Mouse (Mus musculus) hindbrain, embryonic 10.5 days (tissue): ENCODE results near the gene P2ry12. TPM values are rescaled to one million over a fixed set of nuclear protein-coding genes. Genes with fewer than 3 reads are reported as not detected.
A peak's percentile ranks its signal among the peaks of the same experiment; 100 is the strongest.

Experiments used
- DNase-seq: peaks from one replicate; pipeline ENCODE4 v3.0.0-alpha.2; 2017; ENCODE audit warnings: low spot score
- H3K27ac ChIP-seq: fragments of 300-500 bp; sonication (generic); 2 replicates; pipeline ENCODE4 v1.5.1; 2016; ENCODE audit warnings: mild to moderate bottlenecking, moderate library complexity
- H3K27me3 ChIP-seq: fragments of 300-500 bp; sonication (generic); 2 replicates; pipeline ENCODE4 v1.6.1; 2016; ENCODE audit warnings: mild to moderate bottlenecking; ENCODE audit not compliant: poor library complexity, insufficient read depth, severe bottlenecking
- H3K36me3 ChIP-seq: fragments of 300-500 bp; sonication (generic); 2 replicates; pipeline ENCODE4 v1.6.1; 2016; ENCODE audit warnings: mild to moderate bottlenecking, moderate library complexity
- H3K4me1 ChIP-seq: fragments of 300-500 bp; sonication (generic); replicated peaks from 2 replicates; pipeline ENCODE4 v1.6.1; 2016; ENCODE audit warnings: mild to moderate bottlenecking
- H3K4me3 ChIP-seq: fragments of 300-500 bp; sonication (generic); 2 replicates; pipeline ENCODE4 v1.5.1; 2016; ENCODE audit warnings: mild to moderate bottlenecking, moderate library complexity
- H3K9me3 ChIP-seq: fragments of 300-500 bp; sonication (generic); 2 replicates; pipeline ENCODE4 v1.6.1; 2016; ENCODE audit warnings: mild to moderate bottlenecking, moderate library complexity
- WGBS: fragments of 180-500 bp; shearing (Covaris S2); methylation state at CpG from one replicate; pipeline ENCODE4 v1.1.7; 2016; 5-methylcytosine and 5-hydroxymethylcytosine counted together
- polyA plus RNA-seq: library from polyadenylated mRNA; unstranded; fragments of >200 nt; fragmentation: Nextera tagmentation; extraction: Ambion mirVana; gene quantifications from 2 replicates; pipeline ENCODE4 v1.2.1, GENCODE M21; 2016

The P2ry12 gene
- polyA plus RNA-seq, 1 experiment from 2014 or later: 2.2 TPM

DNA sequence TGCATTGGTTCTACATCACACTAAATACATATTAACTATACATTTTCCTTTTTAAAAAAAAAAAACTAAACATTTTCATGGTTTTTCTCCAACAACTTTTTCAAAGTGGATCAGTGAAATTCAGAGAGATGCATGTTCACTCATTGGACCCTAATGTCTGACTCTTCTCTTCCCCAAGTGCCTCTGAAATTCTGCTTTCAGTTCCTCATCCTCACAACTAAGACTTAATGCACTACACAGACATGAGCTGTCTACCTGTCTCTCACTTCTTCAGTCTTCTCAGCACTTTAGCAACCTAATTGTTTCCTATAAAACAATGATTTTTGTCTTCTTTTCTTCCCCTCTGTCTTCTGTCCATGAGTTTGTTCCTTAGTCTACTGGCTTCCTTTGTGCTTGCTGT lies 37.3 kb downstream of the P2ry12 start:
- no peak overlapping the region for H3K27ac ChIP-seq
- H3K36me3 ChIP-seq: no peaks in the 10 kb centered on the region
- H3K4me1 ChIP-seq: peaks cover 14% of the 10 kb centered on the region

DNA sequence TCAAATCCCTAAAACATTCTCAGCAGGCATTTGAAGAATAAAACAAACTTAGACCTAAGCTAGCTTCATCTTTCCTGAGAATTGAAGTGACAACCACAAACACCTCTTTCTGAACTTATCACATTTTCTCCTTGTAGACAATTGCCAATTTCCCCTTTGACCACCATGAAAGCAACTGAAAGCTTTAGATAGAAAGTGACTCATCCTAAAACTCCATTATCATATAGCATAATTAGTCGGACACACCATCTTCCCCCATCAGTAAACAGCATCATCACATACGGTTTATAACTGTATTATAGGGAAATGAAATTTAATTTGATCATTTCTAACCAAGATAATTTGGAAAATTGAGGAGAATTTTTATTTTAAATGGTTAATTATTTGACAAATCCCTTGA lies 40.4 kb downstream of the P2ry12 start:
- no peak for DNase-seq
- Histone ChIP-seq H3K27me3 (no peaks in the 10 kb centered on the region), H3K4me3 (no peak overlapping the region), H3K9me3 (no peaks in the 10 kb centered on the region), H3K36me3 (no peaks in the 10 kb centered on the region), H3K27ac (no peak overlapping the region), H3K4me1 (no peaks in the 10 kb centered on the region)
- WGBS: 90% methylated on average over 2 of the region's 2 CpGs

More for the DNA sequence above, 37.3 kb downstream of the P2ry12 start:
- no peak for DNase-seq
- Histone ChIP-seq H3K4me3 (no peak overlapping the region), H3K27me3 (no peaks in the 10 kb centered on the region), H3K9me3 (no peaks in the 10 kb centered on the region)

DNA sequence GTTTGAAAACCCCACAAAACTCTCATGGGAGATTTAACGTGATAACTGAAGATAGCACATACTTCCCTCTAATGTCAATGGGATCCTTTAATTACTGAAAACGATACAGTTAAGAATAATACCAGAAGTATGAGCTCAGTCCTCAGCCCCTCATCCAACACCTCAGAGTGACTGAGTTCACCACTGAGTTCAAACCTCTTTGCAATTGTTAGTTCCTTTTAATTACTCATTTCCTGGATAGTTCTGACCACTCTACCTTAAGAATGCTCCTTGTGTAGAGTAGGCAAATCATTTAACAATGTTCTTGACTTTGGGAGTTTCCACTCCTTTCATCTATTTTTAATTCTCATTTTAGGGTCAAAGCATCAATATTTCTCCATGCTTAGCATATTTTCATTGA lies 43.3 kb downstream of the P2ry12 start:
- WGBS: 93% methylated on average over 2 of the region's 2 CpGs

DNA sequence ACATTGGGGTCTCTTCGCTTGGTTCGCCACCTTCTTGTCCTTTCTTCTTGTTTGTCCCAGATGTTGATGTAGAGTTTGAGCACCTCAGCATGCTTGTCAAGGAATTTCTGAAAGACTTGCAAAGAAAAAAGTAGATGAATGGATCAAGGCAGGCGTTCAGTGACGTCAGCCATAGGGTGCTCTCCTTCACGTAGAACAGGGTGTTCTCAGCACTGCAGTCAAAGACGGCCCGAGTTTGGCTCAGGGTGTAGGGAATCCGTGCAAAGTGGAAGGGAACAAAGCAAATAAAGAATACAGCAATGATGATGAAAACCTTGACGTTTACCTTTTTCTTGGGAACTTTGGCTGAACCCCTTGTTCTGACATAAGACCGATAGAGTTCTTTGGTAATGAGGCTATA lies 45.5 kb downstream of the P2ry12 start:
- Histone ChIP-seq H3K4me3 (no peak overlapping the region), H3K36me3 (no peaks in the 10 kb centered on the region), H3K4me1 (no peaks in the 10 kb centered on the region), H3K27me3 (no peaks in the 10 kb centered on the region), H3K27ac (no peak overlapping the region), H3K9me3 (no peaks in the 10 kb centered on the region)
- DNase-seq: no peak
- WGBS: 90% methylated on average over 10 of the region's 10 CpGs

More for the DNA sequence above, 43.3 kb downstream of the P2ry12 start:
- Histone ChIP-seq H3K4me3 (no peak overlapping the region), H3K9me3 (no peaks in the 10 kb centered on the region), H3K27me3 (no peaks in the 10 kb centered on the region), H3K27ac (no peak overlapping the region), H3K4me1 (no peaks in the 10 kb centered on the region), H3K36me3 (no peaks in the 10 kb centered on the region)
- no peak for DNase-seq

DNA sequence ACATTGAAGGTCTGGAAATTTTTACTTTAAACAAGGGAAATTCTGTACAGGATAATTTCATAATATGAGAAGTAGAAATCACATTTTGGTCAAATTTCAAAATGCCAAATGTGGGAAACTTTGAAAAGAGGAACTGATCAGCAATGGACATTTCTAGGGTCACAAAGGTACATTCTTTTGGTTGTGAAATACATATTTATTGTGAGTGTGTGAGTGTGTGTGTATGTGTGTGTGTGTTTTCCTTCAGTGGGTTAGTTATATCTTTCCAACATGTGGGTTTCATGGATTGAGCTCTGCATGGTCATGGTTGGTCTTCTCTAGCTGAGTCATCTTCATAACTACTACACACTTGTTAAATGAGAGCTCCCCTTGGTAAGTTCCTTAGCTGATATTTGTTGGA lies 50.3 kb downstream of the P2ry12 start:
- H3K27ac ChIP-seq: no peak overlapping the region
- no peaks in the 10 kb centered on the region for H3K36me3 ChIP-seq
- DNase-seq: no peak
- H3K4me1 ChIP-seq: no peaks in the 10 kb centered on the region
- H3K9me3 ChIP-seq: no peaks in the 10 kb centered on the region
- no peak overlapping the region for H3K4me3 ChIP-seq
- no peaks in the 10 kb centered on the region for H3K27me3 ChIP-seq

DNA sequence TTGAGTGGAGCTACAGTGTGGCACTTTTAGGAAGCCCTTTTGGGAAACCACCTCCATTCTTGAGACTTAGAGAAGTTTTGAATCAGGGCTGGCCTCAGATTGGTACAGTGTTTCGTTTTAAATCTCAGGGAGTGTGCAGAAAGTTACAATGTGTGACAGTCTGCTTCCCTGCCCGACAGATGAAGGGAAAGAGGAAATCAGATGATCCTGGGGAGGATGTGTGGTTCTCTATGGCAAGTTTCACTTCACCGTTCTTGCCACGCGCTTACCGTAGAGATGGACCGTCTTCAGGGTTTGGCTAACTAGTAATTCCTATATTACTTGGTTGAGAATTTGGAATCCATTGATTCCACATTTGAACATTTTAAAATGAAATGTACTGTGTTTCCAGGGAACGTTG lies 50.9 kb downstream of the P2ry12 start:
- H3K36me3 ChIP-seq: no peaks in the 10 kb centered on the region
- no peaks in the 10 kb centered on the region for H3K27me3 ChIP-seq
- H3K4me3 ChIP-seq: no peak overlapping the region
- no peaks in the 10 kb centered on the region for H3K4me1 ChIP-seq
- DNase-seq: no peak
- 92% methylated on average over 8 of the region's 8 CpGs for WGBS
- H3K9me3 ChIP-seq: no peaks in the 10 kb centered on the region
- no peak overlapping the region for H3K27ac ChIP-seq

DNA sequence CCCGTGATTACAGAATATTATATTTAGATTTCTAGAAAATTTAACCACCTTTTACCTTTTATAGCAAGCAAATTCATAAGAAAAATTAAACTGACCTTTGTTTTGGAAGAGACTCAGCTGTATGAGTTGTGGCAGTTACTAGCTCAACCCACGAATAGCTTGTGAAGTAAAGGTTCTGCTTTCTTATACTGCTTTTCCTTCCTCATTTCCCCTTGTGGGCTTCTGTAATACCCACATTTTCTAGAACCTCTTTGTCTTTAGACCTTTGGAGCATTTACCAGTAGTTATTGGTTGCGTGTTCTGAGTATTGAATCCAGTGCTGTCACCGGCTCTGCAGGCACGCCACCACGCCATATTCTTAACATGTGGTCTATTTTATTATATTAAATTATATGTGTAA lies 51.9 kb downstream of the P2ry12 start, which contains the start of gene P2ry13:
P2ry13 (minus strand) TSS at position 156 of the 400 bp plus-strand sequence.
- no peak within 1 kb of the TSS for H3K4me3 ChIP-seq
- H3K4me1 ChIP-seq: no peaks in the 10 kb centered on the region
- no peak within 1 kb of the TSS for H3K27ac ChIP-seq
- H3K27me3 ChIP-seq: no peaks in the 10 kb centered on the region
- no peaks in the 10 kb centered on the region for H3K36me3 ChIP-seq
- no peak for DNase-seq
- H3K9me3 ChIP-seq: no peaks in the 10 kb centered on the region
- 92% methylated on average over 6 of the region's 6 CpGs for whole genome bisulfite sequencing

DNA sequence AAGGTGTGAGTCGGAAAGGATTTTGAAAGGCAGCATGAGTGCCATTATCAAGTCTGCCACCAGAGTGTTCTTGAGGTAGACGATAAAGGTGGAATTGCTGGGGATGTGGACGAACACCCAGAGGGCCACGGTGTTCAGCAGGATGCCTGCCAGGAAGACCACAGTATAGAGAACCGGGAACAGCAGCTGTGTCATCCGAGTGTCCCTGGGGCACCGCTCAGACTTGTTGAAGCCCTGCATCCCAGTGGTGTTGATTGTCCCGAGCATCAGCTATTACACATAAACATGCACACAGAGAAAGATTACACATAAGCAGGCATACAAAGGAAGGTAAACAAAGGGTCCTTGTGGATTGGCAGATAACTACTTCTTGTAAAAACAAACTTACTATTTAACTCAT lies 52.6 kb downstream of the P2ry12 start:
- Histone ChIP-seq H3K4me1 (no peaks in the 10 kb centered on the region), H3K9me3 (no peaks in the 10 kb centered on the region), H3K4me3 (no peak overlapping the region), H3K27ac (no peak overlapping the region), H3K27me3 (no peaks in the 10 kb centered on the region), H3K36me3 (no peaks in the 10 kb centered on the region)
- no peak for DNase-seq
- 75% methylated on average over 8 of the region's 8 CpGs for WGBS

DNA sequence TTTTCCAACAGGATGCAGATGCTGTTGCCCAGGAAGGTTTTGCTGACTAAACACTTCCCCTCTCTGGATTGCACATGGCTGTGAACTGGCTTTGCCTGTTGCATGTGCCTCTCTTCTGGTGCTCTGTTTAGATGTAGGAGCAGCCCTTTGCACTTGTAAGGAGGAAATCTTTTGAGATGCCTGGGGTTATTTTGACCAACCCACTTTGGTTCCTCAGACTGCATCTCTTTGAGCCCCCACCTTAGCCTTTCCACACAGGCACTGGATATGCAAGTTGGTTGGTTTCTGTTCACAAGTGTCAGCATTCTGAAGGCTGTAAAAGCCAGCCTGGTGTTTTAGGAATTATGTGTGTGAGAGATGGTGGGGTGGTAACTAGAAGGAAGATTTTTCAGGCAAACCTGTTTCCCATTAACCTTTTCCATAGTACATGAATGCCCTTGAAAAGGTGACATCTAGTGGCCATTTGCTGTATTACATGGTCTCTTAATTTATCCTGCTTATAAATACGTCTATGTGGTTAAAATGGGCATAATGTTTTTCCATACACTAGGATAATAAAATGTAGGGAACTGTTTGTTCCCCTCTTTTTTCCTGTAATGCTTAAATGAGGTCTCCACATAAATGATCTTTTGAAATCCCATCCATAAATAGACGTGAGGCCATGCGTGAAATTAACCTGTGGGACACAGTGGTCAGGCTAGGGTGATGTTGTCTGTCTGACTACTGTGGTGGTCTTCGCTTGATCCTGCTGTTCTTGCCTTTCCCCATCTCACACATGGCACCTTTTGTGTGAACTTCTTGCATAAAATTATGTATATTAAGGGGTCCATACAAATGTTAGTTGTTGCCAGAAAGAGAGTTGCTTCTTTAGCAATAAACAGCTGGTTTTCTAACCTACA lies 53.8 kb downstream of the P2ry12 start:
- Histone ChIP-seq H3K27ac (no peak overlapping the region), H3K27me3 (no peaks in the 10 kb centered on the region), H3K9me3 (no peaks in the 10 kb centered on the region), H3K4me3 (no peak overlapping the region), H3K36me3 (no peaks in the 10 kb centered on the region), H3K4me1 (no peaks in the 10 kb centered on the region)
- WGBS: 67% methylated on average over 4 of the region's 4 CpGs
- peak; percentile 6 for DNase-seq

DNA sequence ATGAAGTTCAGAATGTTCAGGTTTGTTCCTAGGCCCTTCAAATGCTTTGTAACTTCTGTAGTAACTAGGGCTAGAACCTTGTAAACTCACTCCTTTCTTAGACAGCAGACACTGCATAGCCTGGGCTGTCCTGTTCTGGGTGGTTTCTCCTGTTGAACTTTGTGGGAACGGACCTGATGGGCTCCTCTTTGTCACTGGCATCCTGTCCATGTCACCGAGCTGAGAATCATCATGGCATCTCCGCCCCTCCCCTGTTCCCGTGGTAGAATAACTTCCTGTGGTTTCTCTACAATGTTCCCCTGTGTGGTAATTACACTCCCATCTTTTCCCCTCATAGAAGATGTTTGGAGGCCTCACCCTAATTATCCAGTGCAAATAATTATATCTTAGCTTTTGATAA lies 56.7 kb downstream of the P2ry12 start:
- 83% methylated on average over 4 of the region's 4 CpGs for WGBS
- no peaks in the 10 kb centered on the region for H3K4me1 ChIP-seq
- no peak overlapping the region for H3K27ac ChIP-seq
- H3K36me3 ChIP-seq: no peaks in the 10 kb centered on the region
- no peaks in the 10 kb centered on the region for H3K27me3 ChIP-seq
- no peak overlapping the region for H3K4me3 ChIP-seq
- H3K9me3 ChIP-seq: no peaks in the 10 kb centered on the region
- DNase-seq: no peak

DNA sequence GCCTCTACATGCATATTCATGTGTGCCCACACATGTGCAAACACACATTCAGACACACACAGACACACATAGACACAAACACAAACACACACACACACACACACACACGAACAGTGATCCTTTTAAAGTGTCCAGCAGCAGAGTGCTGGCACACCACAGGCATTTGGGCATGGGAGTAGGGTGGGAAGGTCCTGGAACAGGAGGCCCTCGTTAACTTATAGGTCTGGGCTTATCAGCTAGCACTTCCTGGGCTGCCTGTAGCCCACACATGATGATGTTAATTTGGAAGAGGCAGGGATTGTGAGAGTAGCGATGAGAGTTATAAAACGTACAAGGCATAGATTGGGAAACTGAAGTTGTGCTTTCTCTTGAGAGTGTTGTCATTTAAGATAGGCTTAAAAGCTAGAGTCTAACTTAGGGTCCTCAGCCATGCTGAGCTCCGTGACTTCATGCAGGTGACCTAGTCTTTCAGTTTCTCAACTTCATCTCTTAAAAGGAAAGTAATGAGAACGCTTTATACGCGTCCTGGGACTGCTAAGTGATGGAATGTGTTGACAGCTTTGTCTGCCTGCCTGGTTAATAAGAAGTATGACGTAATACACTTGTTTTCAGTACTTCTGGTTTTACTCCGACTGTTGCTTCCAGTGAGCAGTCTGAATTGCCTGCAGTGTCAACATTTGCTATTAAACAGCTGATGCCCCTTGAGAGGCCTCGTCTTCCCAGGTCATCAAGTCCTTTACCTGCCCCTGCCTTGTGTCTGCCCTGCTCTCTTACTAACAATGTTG lies 57.8 kb downstream of the P2ry12 start:
- H3K9me3 ChIP-seq: no peaks in the 10 kb centered on the region
- H3K27ac ChIP-seq: no peak overlapping the region
- no peaks in the 10 kb centered on the region for H3K27me3 ChIP-seq
- no peak for DNase-seq
- H3K4me1 ChIP-seq: no peaks in the 10 kb centered on the region
- H3K4me3 ChIP-seq: no peak overlapping the region
- no peaks in the 10 kb centered on the region for H3K36me3 ChIP-seq
- 89% methylated on average over 11 of the region's 11 CpGs for WGBS

DNA sequence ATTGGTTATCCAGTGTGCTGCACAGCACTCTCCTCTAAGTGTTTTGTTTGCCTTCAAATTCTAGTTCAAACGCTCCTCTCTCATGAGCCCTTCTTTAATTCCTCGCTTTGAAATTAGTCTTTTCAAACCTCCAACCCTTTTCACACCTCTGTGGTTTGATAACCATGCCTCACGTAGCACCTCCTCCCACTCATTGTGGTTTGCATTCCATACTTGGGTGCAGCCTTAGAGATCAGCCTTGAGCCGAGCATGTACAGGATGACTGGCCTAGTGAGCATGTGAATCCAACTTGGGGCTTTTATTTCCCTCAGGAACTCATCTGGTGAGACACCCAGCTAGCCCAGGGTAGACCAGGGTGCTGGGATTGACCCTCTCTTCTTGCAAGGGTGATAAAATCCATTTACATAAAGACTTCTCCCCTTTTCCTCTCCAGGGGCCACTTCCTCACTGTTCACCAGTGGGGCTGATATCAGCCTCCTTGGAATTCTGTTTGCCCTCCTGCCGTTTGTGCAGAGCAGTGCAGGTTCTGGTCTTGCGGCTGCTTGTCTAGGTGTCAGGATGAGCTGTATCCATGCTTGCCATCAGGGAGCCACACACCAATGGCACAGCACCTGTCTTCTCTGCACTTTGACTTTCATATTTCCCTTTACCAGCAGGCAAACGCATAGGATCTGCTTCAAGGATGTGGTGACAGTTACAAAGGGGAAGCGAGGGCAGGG lies 58.7 kb downstream of the P2ry12 start:
- no peaks in the 10 kb centered on the region for H3K36me3 ChIP-seq
- no peak overlapping the region for H3K4me3 ChIP-seq
- DNase-seq: no peak
- H3K27ac ChIP-seq: no peak overlapping the region
- 82% methylated on average over 8 of the region's 8 CpGs for WGBS
- no peaks in the 10 kb centered on the region for H3K27me3 ChIP-seq
- no peaks in the 10 kb centered on the region for H3K9me3 ChIP-seq
- H3K4me1 ChIP-seq: no peaks in the 10 kb centered on the region
